Mouse (Mus musculus) heart, adult 2 months (tissue): ENCODE measurements at regions not wholly inside any gene's neighbourhood (a gene's known extent, or its start where the extent isn't known, plus 50 kb on each side); places are given as distances from the start of the nearest gene placed in this dataset.

Experiments
- CTCF ChIP-seq: fragments of 200-600 bp; IDR thresholded peaks from 2 replicates; pipeline ENCODE4 v1.8.1; 2022; ENCODE audit warnings: antibody characterized with exemption, mild to moderate bottlenecking, moderate library complexity
- POLR2A ChIP-seq: fragments of 200-500 bp; IDR thresholded peaks from 2 replicates; pipeline ENCODE4 v1.6.1; 2011; ENCODE audit warnings: mild to moderate bottlenecking, low read depth, low read length, control low read depth; ENCODE audit not compliant: insufficient read depth

GRCm38 (mm10) chr12:107547194-107547885 lies 58.9 kb downstream of the 3110018I06Rik start:
- TF ChIP-seq CTCF (no peak), POLR2A (no peak)
